Mouse (Mus musculus) heart, adult 2 months (tissue): Measurements from ENCODE around the gene Ear2.
"Not testable (repeated sequence)": the region's sequence is repeated elsewhere in the genome, so short reads cannot be mapped to it uniquely, and the experiment has no call there.

ENCODE experiments used
- CTCF ChIP-seq: fragments of 200-600 bp; IDR thresholded peaks from 2 replicates; pipeline ENCODE4 v1.8.1; 2022; ENCODE audit warnings: antibody characterized with exemption, mild to moderate bottlenecking, moderate library complexity
- POLR2A ChIP-seq: fragments of 200-500 bp; IDR thresholded peaks from 2 replicates; pipeline ENCODE4 v1.6.1; 2011; ENCODE audit warnings: mild to moderate bottlenecking, low read depth, low read length, control low read depth; ENCODE audit not compliant: insufficient read depth

DNA sequence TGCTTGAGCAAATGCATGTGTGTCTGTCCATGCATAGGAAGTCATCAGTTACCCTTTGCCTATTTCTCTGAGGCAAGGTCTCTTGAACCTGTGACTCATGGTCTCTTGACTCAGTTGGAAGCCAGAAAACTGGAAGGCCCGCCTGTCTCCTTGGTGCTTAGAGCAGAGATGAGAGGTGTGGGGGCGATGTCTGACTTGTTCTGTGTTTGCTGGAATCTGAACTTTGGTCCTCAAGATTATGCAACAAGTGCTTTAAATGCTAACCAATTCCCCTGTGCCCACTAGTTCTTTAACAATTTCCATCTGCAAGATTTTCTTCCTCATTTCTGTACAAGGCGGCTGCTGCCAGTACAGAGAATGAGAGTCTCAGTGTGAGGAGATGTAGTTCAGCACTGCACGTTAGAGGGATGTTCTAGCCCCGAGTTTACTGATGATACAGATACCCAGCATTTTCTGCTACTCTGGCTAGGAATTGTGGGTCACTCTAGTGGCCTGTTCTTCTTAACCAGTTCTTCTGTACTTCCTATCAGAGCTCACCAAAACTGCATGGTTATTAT is 24.6 kb upstream of the Ear2 start:
- TF ChIP-seq CTCF, POLR2A: not testable (repeated sequence)
